Mouse (Mus musculus) cerebellum, adult 2 months (tissue): ENCODE measurements at regions not wholly inside any gene's neighbourhood (a gene's known extent, or its start where the extent isn't known, plus 50 kb on each side); places are given as distances from the start of the nearest gene placed in this dataset.

Source experiments
- DNase-seq, 2 experiments: peaks; one replicate each; pipeline ENCODE4 v3.0.0; 2021
- H3K27ac ChIP-seq: fragments of 200-500 bp; 2 replicates; pipeline ENCODE4 v1.5.1; 2012; ENCODE audit warnings: low read length, control low read depth, inconsistent platforms; ENCODE audit not compliant: insufficient read depth
- H3K27me3 ChIP-seq: fragments of 200-500 bp; 2 replicates; pipeline ENCODE4 v1.6.1; 2012; ENCODE audit warnings: inconsistent platforms, mild to moderate bottlenecking, low read length, moderate library complexity; ENCODE audit not compliant: control insufficient read depth, insufficient read depth
- H3K4me1 ChIP-seq: fragments of 200-500 bp; 2 replicates; pipeline ENCODE4 v1.6.1; 2011; ENCODE audit warnings: low read length; ENCODE audit not compliant: control insufficient read depth, insufficient read depth
- H3K4me3 ChIP-seq: fragments of 200-500 bp; replicated peaks from 2 replicates; pipeline ENCODE3; 2011; ENCODE audit warnings: mild to moderate bottlenecking, low read depth, low read length, control low read depth; ENCODE audit not compliant: insufficient read depth
- CTCF ChIP-seq: fragments of 200-500 bp; IDR thresholded peaks from 2 replicates; pipeline ENCODE4 v1.5.1; 2011; ENCODE audit warnings: low read depth, mild to moderate bottlenecking, control low read depth, low read length, moderate library complexity, borderline replicate concordance; ENCODE audit not compliant: insufficient read depth
- POLR2A ChIP-seq: fragments of 200-500 bp; IDR thresholded peaks from 2 replicates; pipeline ENCODE4 v1.6.1; 2011; ENCODE audit warnings: low read length, control low read depth, borderline replicate concordance; ENCODE audit not compliant: insufficient read depth
- WGBS: fragments of 180-500 bp; shearing (Covaris S2); methylation state at CpG from one replicate; pipeline ENCODE4 v1.1.7; 2018; 5-methylcytosine and 5-hydroxymethylcytosine counted together

GRCm38 (mm10) chr16:88368146-88368545 is 78.1 kb upstream of the Grik1 start:
- no peaks in the 10 kb centered on the region for H3K4me1 ChIP-seq
- 64% methylated on average over 6 of the region's 6 CpGs for WGBS
- no peak overlapping the region for H3K27ac ChIP-seq
- TF ChIP-seq POLR2A (no peak), CTCF (no peak)
- no peak overlapping the region for H3K4me3 ChIP-seq
- no peaks in the 10 kb centered on the region for H3K27me3 ChIP-seq
- no peak for DNase-seq

DNA sequence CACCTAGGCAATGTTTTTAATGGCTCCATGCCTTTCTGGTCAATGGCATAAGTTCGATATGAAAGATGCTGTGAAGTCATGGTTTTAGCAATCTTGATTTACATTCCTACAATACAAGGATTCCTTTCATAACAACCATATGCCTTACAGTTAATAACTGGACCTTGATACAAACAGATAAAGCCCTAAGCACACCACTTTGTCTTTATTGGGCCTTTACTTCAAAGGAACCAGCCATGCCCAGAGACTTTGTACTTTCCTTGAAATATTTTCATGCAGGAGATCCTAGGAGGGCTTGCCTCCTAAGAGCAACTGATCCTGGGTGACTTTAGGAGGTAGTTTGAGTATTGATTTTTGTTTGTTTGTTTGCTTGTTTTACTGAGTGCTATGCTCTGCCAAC is 77.1 kb upstream of the Grik1 start:
- no peaks in the 10 kb centered on the region for H3K4me1 ChIP-seq
- H3K27me3 ChIP-seq, result no peaks in the 10 kb centered on the region
- 86% methylated on average over 1 of the region's 1 CpGs for WGBS
- no peak for DNase-seq
- no peak overlapping the region for H3K4me3 ChIP-seq
- no peak for TF ChIP-seq POLR2A
- TF ChIP-seq CTCF, result no peak
- no peak overlapping the region for H3K27ac ChIP-seq

- no peaks in the 10 kb centered on the region for H3K27me3 ChIP-seq
- H3K4me1 ChIP-seq, result no peaks in the 10 kb centered on the region
- WGBS, result 19% methylated on average over 2 of the region's 2 CpGs
- H3K4me3 ChIP-seq, result no peak overlapping the region
- DNase-seq, result no peak
- H3K27ac ChIP-seq, result no peak overlapping the region
- no peak for TF ChIP-seq CTCF
- no peak for TF ChIP-seq POLR2A
These were observed 70.0 kb upstream of the Grik1 start for GRCm38 (mm10) chr16:88360081-88360480.
